Mouse (Mus musculus) forebrain, postnatal 0 days (tissue): ENCODE results near the gene Ntn1. TPM values are rescaled to one million over a fixed set of nuclear protein-coding genes. Genes with fewer than 3 reads are reported as not detected.

ENCODE experiments used
- ATAC-seq: fragments of 200-750 bp; cut with Nextera tagmentation; 2 replicates; pipeline ENCODE4 v1.8.0; 2017; ENCODE audit warnings: mild to moderate bottlenecking, moderate library complexity
- DNase-seq: peaks from one replicate; pipeline ENCODE4 v3.0.0-alpha.2; 2015
- H3K27ac ChIP-seq: fragments of 300-500 bp; sonication (generic); 2 replicates; pipeline ENCODE4 v1.5.1; 2014; ENCODE audit warnings: low read depth, mild to moderate bottlenecking, antibody characterized with exemption, low read length, moderate library complexity, mixed read lengths
- H3K27me3 ChIP-seq: fragments of 300-500 bp; sonication (generic); 2 replicates; pipeline ENCODE4 v1.6.1; 2014; ENCODE audit warnings: mild to moderate bottlenecking, low read length, mixed read lengths; ENCODE audit not compliant: insufficient read depth
- H3K36me3 ChIP-seq: fragments of 300-500 bp; sonication (generic); 2 replicates; pipeline ENCODE4 v1.6.1; 2014; ENCODE audit warnings: mild to moderate bottlenecking, moderate library complexity; ENCODE audit not compliant: insufficient read depth
- H3K4me1 ChIP-seq: fragments of 300-500 bp; sonication (generic); 2 replicates; pipeline ENCODE4 v1.6.1; 2014; ENCODE audit warnings: antibody characterized with exemption; ENCODE audit not compliant: insufficient read depth
- H3K4me2 ChIP-seq: fragments of 300-500 bp; sonication (generic); 2 replicates; pipeline ENCODE4 v1.6.1; 2014; ENCODE audit warnings: low read depth, mild to moderate bottlenecking, moderate library complexity
- H3K4me3 ChIP-seq: fragments of 300-500 bp; sonication (generic); 2 replicates; pipeline ENCODE4 v1.5.1; 2014; ENCODE audit warnings: low read depth, low read length, mixed read lengths
- H3K9ac ChIP-seq: fragments of 300-500 bp; sonication (generic); 2 replicates; pipeline ENCODE4 v1.6.1; 2014; ENCODE audit warnings: mild to moderate bottlenecking
- H3K9me3 ChIP-seq: fragments of 300-500 bp; sonication (generic); 2 replicates; pipeline ENCODE4 v1.6.1; 2016; ENCODE audit warnings: low read length
- CTCF ChIP-seq: sonication (generic); IDR thresholded peaks from 2 replicates; pipeline ENCODE4 v1.5.1; 2016; ENCODE audit warnings: antibody characterized with exemption, control low read depth, low read depth
- WGBS: fragments of 180-500 bp; shearing (Covaris S2); extraction: QIAGEN DNeasy Blood & Tissue Kit; methylation state at CpG from one replicate; pipeline ENCODE4 v1.1.7; 2014; 5-methylcytosine and 5-hydroxymethylcytosine counted together
- polyA plus RNA-seq: library from polyadenylated mRNA; unstranded; fragments of >200 nt; fragmentation: Nextera tagmentation; extraction: Ambion mirVana; gene quantifications from 2 replicates; pipeline ENCODE4 v1.2.1, GENCODE M21; 2015
- total RNA-seq: library from RNA; depleted of rRNA; stranded (reverse); fragments of >200 nt; gene quantifications from 2 replicates; pipeline ENCODE4 v1.2.3, GENCODE M21; 2014

The Ntn1 gene
- total and polyA plus RNA-seq, 2 experiments from 2014 or later = 6.0 to 35.5 TPM

GRCm38 (mm10) chr11:68388655-68389015 is 12.0 kb downstream of the Ntn1 start:
- peaks cover 7% of the 10 kb centered on the region; the same call in 1 of the 2 replicates for H3K4me1 ChIP-seq
- 51% methylated on average over 1 of the region's 1 CpGs for WGBS
- H3K27me3 ChIP-seq = peaks cover 59% of the 10 kb centered on the region
- DNase-seq (no peak), ATAC-seq (no peak)
- H3K9me3 ChIP-seq = no peaks in the 10 kb centered on the region
- no peak overlapping the region for H3K4me3 ChIP-seq
- no peak overlapping the region for H3K4me2 ChIP-seq
- no peak overlapping the region for H3K27ac ChIP-seq
- no peaks in the 10 kb centered on the region for H3K36me3 ChIP-seq
- H3K9ac ChIP-seq = no peak overlapping the region
- no peak for TF ChIP-seq CTCF

- DNase-seq (no peak), ATAC-seq (no peak)
- Histone ChIP-seq H3K9me3 (no peaks in the 10 kb centered on the region), H3K36me3 (no peaks in the 10 kb centered on the region), H3K27ac (no peak overlapping the region), H3K4me3 (no peak overlapping the region), H3K27me3 (peaks cover 59% of the 10 kb centered on the region), H3K4me2 (no peak overlapping the region), H3K4me1 (peaks cover 7% of the 10 kb centered on the region; the same call in 1 of the 2 replicates), H3K9ac (no peak overlapping the region)
- no peak for TF ChIP-seq CTCF
- 54% methylated on average over 11 of the region's 11 CpGs for whole genome bisulfite sequencing
Observed at GRCm38 (mm10) chr11:68387971-68388654, 12.5 kb downstream of the Ntn1 start.

- Histone ChIP-seq H3K27me3 (peaks cover 54% of the 10 kb centered on the region), H3K4me2 (peak overlapping the region; percentile 92), H3K27ac (0 out of 2 replicates have a peak overlapping the region, but pooled peaks have one; percentile 29), H3K4me1 (peaks cover 7% of the 10 kb centered on the region; the same call in 1 of the 2 replicates), H3K9ac (peak overlapping the region; percentile 50; the same call in 1 of the 2 replicates), H3K9me3 (no peaks in the 10 kb centered on the region), H3K36me3 (no peaks in the 10 kb centered on the region), H3K4me3 (peak overlapping the region; percentile 50)
- no peak for TF ChIP-seq CTCF
- ATAC-seq = no peak
- no peak for DNase-seq
- WGBS = 35% methylated on average over 4 of the region's 4 CpGs
Observed at GRCm38 (mm10) chr11:68387441-68387760, 13.2 kb downstream of the Ntn1 start.

GRCm38 (mm10) chr11:68386589-68387440 is 13.8 kb downstream of the Ntn1 start:
- peaks cover 53% of the 10 kb centered on the region for H3K27me3 ChIP-seq
- no peaks in the 10 kb centered on the region for H3K36me3 ChIP-seq
- WGBS = 3% methylated on average over 84 of the region's 90 CpGs
- H3K4me2 ChIP-seq = peak overlapping the region; percentile 92
- ATAC-seq (peak; percentile 69), DNase-seq (peak; percentile 66)
- H3K9me3 ChIP-seq = no peaks in the 10 kb centered on the region
- no peak for TF ChIP-seq CTCF
- peaks cover 7% of the 10 kb centered on the region; the same call in 1 of the 2 replicates for H3K4me1 ChIP-seq
- 0 out of 2 replicates have a peak overlapping the region, but pooled peaks have one; percentile 29 for H3K27ac ChIP-seq
- peak overlapping the region; percentile 50 for H3K9ac ChIP-seq
- peak overlapping the region; percentile 50 for H3K4me3 ChIP-seq

- Histone ChIP-seq H3K9me3 (no peaks in the 10 kb centered on the region), H3K4me2 (peak overlapping the region; percentile 92), H3K9ac (peak overlapping the region; percentile 50), H3K4me3 (peak overlapping the region; percentile 50), H3K27ac (no peak overlapping the region; the same call in 1 of the 2 replicates), H3K36me3 (no peaks in the 10 kb centered on the region), H3K4me1 (peaks cover 7% of the 10 kb centered on the region; the same call in 1 of the 2 replicates), H3K27me3 (peaks cover 48% of the 10 kb centered on the region)
- DNase-seq = peak; percentile 32
- under 1% methylated on average over 45 of the region's 68 CpGs for WGBS
- no peak for TF ChIP-seq CTCF
- peak; percentile 42 for ATAC-seq
Observed at GRCm38 (mm10) chr11:68385921-68386588, 14.6 kb downstream of the Ntn1 start.

- ATAC-seq (no peak), DNase-seq (peak; percentile 53)
- peak overlapping the region; percentile 92 for H3K4me2 ChIP-seq
Observed at GRCm38 (mm10) chr11:68385021-68385821, 15.4 kb downstream of the Ntn1 start.

More at GRCm38 (mm10) chr11:68385021-68385821, 15.4 kb downstream of the Ntn1 start:
- peaks cover 7% of the 10 kb centered on the region; the same call in 1 of the 2 replicates for H3K4me1 ChIP-seq
- H3K9ac ChIP-seq = peak overlapping the region; percentile 50; the same call in 1 of the 2 replicates
- peaks cover 40% of the 10 kb centered on the region for H3K27me3 ChIP-seq
- no peak for TF ChIP-seq CTCF
- H3K4me3 ChIP-seq = peak overlapping the region; percentile 50
- WGBS = 3% methylated on average over 94 of the region's 94 CpGs
- no peak overlapping the region; the same call in 1 of the 2 replicates for H3K27ac ChIP-seq
- no peaks in the 10 kb centered on the region for H3K36me3 ChIP-seq
- no peaks in the 10 kb centered on the region for H3K9me3 ChIP-seq
